Mouse (Mus musculus): ENCODE measurements around the gene Stoml1.

The Stoml1 gene

DNA sequence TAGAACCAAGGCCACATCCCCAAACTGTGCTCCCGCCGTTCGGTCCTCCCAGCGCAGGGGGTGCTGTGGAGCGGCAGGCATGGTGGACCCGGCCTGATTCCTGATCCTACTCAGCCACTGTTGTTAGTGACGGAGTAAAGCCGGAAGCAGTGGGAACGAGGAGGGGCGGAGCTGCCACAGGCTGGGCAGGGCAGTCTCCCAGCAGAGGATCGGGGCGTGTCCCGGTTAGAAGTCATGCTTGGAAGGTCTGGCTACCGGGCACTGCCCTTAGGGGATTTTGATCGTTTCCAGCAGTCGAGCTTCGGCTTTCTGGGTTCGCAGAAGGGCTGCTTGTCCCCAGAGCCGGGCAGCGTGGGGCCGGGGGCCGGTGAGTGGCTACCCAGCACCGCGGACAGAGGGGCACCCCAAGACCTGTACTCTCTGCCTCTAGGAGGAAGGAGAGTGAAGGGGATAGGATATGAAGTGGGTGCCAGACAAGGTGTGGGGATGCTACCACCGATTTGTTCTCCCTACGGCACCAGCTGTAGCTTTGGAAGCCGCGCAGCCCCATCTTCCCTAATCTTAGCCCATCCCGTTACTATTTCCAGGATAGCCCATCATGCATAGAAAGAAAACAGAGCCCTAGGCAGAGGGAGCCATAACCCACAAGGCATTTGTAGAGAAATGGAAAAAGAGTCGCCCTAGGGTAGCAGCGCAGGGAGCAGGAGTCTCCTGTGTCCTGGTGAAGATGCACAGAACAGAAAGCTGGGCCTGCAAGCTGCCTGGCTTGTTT lies at the start of gene Stoml1:
Gene Stoml1, plus strand, starts transcription at position 132 of the 772 bp plus-strand sequence.
- DNase-seq, result peak; percentile 96

GRCm38 (mm10) chr9:58203516-58204447 lies 49.2 kb upstream of the Stoml1 start, which contains the start of the genes Islr and Islr2:
Gene Islr, minus strand, starts transcription at chr9:58204306.
Gene Islr2, minus strand, starts transcription at chr9:58204319.
- DNase-seq, result peak; percentile 91

DNA sequence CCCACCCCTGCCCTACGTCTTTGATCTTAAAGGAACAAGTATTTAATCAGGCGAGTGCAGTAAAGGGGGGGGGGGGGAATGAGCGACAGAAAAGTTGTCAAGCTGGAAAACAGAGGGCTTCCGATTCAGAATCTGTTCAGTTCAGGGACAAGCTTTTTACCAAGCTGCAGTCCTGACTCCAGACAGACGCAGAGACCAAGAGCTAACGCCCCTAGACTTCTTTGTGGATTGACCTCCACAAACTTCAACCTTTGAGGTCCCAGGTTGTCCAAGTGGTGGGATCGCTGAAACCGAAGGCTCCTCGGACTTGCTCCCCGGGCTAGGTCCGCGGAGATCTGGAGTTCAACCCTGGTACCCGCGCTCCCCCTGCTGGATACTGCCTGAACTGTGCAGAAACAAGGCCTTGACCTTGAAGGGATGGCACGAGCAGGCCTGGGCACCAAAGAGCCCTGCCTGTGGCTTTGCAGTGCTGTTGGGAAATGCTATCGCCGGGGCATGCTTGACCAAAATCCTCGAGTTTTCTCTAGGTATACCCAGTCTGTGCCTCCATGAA lies 48.4 kb upstream of the Stoml1 start:
- peak; percentile 91 for DNase-seq

DNA sequence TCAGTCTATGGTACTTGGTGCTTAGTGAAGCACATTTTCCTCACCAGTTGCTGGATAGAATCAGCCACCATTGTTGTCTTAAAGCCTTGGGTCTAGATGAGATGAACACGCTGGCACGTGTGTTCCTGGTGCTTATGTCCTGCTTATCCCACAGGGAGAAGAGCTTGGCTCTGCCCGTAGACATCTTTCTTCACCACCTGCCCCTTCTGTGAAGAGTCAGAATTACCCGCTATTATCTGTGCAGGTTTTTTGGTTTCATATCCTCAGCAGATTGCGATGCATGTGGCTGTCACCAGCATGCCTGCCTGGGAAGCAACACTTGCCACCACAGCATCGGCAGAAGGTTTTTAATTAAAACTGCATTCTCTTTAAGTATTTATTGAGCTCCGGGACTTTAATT lies 47.0 kb upstream of the Stoml1 start:
- DNase-seq, result no peak

DNA sequence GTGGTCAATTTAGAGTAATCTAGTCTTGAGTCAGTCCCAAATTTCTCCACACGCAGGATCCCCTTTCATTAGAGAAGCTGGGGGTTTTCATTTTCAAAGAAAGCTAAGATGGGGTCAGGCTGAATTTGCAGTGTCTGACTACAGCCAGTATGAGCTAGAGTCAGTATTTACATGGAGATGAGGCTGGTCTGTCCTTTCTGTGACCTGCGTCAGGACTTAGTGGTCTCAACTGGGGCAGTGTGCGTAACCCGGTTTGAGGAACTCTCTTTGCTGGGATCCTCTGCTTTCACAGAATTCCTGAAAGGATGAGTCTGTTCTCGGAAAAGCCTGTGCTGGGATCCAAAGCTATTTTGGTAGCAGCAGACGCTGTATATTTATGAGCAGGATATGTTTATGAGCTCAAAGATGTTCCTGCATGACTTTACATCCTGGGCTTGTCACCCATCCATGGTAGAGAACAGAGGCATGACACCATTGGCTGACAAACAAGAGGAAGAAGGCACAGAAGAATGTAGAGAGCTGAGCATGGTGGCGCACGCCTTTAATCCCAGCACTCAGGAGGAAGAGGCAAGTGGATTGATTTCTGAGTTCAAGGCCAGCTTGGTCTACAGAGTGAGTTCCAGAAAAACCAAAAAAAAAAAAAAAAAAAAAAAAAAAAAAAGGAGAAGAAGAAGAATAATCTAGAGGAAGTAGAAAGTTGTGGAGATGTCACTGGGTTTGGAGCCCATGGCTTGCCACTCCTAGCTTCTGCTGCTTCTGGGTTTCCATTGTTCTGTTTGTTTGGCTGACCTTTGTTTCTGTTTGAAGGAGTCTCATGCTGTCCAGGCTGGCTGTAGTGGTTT lies 43.3 kb upstream of the Stoml1 start:
- no peak for DNase-seq

- no peak for DNase-seq
Observed at GRCm38 (mm10) chr9:58210304-58210627, 42.7 kb upstream of the Stoml1 start.

DNA sequence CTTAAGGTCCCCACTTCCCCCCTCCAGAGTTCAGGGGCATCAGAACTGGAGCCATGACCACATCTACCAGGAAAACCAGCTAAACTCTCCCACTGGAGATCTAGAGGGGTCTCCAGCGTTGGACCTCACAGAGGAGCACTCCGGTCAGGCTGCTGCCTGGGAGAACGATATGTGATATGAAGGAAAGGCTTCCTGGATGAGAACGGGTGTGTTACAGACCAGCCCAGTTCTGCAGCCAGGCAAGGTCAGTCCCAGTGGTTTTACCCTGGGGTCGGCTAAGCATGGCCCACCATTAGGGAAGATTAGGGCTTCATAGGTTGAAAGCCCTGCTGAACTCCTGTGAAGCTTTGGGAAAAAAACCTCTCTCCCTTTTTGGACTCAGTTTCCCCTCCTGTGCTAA lies 39.6 kb upstream of the Stoml1 start:
- DNase-seq, result no peak

DNA sequence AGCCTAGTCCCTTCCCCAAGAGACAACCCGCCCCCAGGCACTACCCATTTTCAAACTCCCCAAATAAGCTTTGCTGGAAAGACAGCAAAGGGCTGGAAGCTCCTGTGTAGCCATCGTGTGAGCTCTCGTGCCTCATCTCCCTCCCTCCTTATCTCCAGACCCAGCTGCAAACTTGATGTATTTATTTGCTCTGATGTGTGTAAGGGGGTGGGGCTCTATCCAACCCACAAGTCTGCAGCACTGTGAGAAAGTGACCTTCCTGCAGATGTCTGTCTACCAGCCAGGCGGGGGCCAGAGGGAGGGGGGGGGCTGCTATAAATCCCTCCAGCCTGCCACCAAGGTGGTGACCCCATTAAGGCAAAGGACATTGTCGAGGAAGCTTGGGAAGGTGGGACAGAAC lies 39.1 kb upstream of the Stoml1 start:
- peak; percentile 33 for DNase-seq

GRCm38 (mm10) chr9:58214519-58215180 lies 38.3 kb upstream of the Stoml1 start:
- no peak for DNase-seq

DNA sequence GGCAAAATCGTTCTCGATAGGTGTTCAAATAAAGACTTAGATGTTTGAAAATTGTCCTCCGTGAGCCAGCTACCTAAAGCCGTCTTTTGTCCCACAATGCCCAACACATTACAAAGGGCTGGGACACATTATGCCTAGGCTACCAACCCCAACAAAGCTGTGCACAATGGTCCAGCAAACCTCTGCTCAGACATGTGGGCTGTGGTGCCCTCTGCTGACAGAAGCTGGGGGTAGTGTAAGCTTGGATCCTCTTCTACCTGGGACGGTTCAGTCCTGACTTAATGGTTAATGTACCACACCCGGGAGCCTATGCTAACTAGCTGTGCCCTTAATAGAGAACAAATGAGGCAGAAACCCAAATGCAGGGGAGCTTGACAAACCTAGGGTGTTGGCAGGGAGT lies 36.6 kb upstream of the Stoml1 start:
- DNase-seq, result peak; percentile 68

- DNase-seq, result no peak
Observed at GRCm38 (mm10) chr9:58218539-58218938, 34.4 kb upstream of the Stoml1 start.

DNA sequence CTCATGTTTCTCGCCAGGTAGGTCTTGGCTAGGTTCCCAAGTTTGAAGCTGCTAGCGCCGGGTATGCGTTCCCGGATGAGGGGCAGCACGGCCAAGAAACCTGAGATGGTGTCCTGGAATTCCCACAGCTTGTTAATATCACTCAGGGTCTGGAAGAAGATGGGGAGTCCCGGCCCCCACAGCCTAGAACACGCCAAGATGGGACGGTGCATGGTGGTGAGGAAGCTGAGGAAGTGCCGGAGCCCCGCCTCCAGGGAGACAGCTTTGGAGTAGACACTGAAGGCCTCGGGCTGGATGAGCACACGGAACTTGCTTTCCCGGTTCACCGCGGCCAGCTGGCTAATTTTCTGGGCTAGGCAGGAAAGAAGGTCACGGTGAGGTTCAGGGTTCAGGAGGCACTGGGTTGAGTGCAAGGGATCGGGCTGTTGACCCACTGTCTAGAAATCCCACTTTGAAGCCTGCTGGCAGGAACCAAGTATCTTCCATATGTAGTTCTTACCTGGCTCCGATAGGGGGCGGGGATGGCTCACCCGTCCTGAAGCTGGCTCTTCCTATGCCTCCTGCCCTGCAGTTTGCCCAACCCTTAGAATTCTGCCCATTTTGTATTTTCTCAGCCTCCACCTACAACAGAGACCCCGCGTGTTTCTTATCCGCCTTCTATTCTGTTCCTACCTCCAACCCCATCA lies 32.6 kb upstream of the Stoml1 start:
- DNase-seq, result peak; percentile 61

DNA sequence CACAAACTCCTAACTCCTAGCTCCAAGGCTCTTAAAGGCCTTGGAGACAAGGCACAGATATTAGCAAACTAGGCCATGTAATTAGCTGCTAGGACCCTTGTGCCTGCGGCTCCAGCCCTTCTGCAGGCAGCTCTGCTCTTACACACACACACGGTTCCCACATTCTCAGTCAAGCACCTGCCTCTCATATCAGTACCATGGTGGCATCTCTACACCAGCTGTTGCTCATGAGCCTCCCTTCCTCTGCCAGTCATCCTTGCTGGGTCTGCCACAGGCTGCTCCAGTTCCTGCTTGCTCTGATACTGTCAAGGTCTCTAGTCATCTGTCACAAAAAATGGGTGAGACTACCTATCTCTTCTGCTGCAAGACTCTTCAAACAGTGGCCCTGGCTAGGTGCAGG lies 28.6 kb upstream of the Stoml1 start:
- DNase-seq, result no peak

DNA sequence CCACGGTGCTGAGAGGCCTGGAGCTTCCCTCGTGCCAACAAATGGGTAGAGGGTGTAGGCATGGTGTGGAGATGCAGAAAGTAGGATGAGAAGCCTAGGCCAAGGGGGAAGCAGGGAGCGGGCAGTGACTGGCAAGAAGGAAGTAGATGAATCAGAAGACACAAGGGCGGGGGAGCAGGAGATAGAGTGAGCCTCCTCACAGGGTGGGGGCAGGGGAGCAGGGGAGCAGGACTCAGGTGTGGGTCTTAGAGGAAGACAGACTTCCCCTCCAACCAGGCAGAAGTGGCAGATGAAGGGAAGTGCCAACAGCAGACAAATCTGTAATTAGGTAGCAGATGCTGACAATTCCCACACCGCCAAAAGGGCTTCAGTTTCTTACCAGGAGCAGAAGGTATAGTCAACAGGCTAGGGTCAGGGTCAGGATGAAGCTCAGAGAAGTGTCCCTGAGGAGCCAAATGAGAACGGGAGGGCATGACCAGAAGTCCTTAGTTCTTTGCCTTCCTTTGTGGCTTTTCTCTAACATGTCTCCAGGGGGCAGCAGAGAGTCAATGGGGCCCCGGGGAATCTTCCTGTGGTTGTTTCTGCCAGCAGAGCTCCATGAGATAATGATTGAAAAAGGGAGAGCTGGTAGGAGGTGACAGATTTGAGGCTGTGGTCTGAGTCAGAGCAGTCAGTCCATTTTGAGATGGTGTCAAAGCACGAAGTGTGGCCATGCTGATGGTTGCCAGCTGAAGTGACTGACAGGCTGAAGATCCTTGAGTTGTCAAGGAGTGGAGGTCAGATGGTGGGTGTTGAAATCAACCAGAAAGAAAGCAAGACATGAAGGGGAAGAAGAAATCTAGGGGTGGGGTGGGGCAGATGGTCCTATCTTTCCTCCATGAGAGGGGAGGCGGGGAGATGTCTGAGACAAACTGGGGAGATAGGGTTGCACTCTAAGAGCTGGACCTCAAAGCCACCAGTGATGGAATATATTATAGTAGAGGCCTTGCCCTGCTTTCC lies 26.8 kb upstream of the Stoml1 start:
- DNase-seq, result peak; percentile 57

- DNase-seq, result no peak
Observed at GRCm38 (mm10) chr9:58228777-58229466, 24.0 kb upstream of the Stoml1 start.

GRCm38 (mm10) chr9:58231746-58232145 lies 21.2 kb upstream of the Stoml1 start:
- DNase-seq, result no peak

DNA sequence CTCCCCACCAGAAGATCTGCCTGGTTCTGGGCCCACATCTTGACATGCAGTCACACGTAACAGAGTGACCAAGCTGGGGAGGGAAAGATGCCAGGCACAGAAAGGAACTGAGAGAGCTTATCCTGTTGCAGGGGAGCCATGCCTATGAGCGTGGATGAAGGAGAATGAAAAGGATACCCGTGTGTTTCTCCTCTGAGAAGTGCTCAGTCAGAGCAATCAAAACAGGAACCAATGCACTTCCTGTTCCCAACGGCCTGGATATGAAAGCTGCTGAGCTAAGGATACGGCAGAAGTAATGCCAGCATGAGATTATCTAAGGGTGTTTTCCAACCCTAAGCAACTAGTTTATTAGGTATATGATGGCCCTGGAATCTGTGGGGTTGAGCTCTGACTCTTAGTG lies 20.6 kb upstream of the Stoml1 start:
- DNase-seq, result no peak

GRCm38 (mm10) chr9:58234502-58235015 lies 18.4 kb upstream of the Stoml1 start:
- no peak for DNase-seq

- DNase-seq, result peak; percentile 37
Observed at GRCm38 (mm10) chr9:58241780-58242485, 11.0 kb upstream of the Stoml1 start.

Measured in embryo, embryonic 11 days (tissue).